Mouse (Mus musculus): ENCODE data around the gene Gle1. TPM values are rescaled to one million over a fixed set of nuclear protein-coding genes. Genes with fewer than 3 reads are reported as not detected.
A peak's percentile ranks its signal among the peaks of the same experiment; 100 is the strongest.
"Not testable (repeated sequence)": the region's sequence is repeated elsewhere in the genome, so short reads cannot be mapped to it uniquely, and the experiment has no call there.

Gle1 gene
- total RNA-seq (2022) = 10 to 100 TPM; 42.5 to 49.2 (median 44.9) TPM

- DNase-seq (ENCODE audit: low spot score in 2 of 2) = peak; percentile 93 to 96
These were observed at the start of gene Gle1 for GRCm38 (mm10) chr2:29934906-29935599. TSS of gene Gle1 (plus strand) at chr2:29935426.

GRCm38 (mm10) chr2:29886659-29887292 lies 48.5 kb upstream of the Gle1 start:
- not testable (repeated sequence) for DNase-seq (ENCODE audit: low spot score in 2 of 2)

DNA sequence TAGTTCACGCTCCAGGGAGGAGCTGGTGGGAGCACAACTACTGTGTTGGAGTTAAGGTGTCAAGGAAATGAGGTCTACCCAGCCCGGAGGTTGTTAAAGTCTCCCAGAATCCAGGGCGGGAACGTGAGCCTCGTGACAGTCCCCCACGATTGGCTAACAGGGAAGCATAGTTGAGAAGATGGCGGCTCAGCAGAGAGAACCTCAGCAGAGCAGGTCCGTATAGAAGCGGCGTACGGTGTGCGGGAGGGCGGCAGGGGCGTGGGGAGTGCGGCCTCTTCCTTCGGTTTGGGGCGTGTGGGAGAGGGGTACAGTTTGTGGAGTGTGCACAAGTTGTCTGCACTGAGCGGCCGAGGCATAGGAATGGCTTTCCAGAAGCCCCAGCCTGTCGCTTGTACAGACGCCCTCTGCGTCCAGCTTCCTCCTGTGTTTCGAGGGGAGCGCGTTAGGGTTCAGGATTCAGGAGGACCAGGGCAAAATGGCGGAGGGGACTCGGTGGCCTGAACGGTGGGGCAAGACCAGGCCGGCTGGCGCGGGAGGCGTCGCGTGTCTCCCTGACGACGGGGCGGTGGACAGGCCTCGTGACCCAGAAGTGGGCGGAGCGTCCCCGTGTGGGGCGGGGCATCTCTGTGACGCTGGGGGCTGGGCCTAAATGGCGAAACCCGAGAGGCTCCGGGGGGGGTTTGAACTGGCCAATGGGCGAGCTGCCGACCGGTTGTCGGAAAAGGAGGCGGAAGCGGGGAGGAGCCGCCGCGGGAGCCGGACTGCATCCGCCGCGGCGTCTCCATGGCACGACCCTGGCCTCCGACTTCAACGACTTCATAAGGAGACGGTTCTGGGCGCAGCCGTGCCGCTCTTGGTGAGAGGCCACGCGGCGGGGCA lies 45.9 kb upstream of the Gle1 start, which contains the start of gene Odf2:
Odf2 (plus strand) TSS at position 156 of the 879 bp plus-strand sequence.
- DNase-seq (ENCODE audit: low spot score in 2 of 2) = peak; percentile 99

- DNase-seq (ENCODE audit: low spot score in 2 of 2) = peak; percentile 78 to 84
These were observed 45.0 kb upstream of the Gle1 start for GRCm38 (mm10) chr2:29889991-29890833.

- no peak for DNase-seq (ENCODE audit: low spot score in 2 of 2)
These were observed 43.5 kb upstream of the Gle1 start for GRCm38 (mm10) chr2:29891773-29892172.

GRCm38 (mm10) chr2:29896071-29896470 lies 39.2 kb upstream of the Gle1 start:
- DNase-seq (ENCODE audit: low spot score in 2 of 2) = no peak

- no peak for DNase-seq (ENCODE audit: low spot score in 2 of 2)
These were observed 37.9 kb upstream of the Gle1 start for GRCm38 (mm10) chr2:29897366-29897765.

DNA sequence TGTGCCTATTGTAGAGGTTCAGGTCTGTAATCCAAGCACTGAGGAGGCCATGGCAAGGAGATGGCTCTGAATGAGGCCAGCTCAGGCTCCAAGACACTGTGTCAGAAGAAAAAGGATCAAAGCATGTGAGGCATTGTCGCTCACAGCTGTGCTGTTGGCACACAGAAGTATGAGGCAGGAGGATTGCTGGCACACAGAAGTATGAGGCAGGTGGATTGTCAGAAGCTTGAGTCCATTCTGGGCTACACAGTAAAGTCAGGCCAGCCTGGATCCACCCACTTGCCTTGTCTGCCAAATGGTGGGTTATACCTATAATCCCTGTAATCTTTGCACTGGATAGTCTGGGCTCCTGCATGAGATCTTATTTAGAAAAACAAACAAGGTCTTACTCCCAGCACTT lies 37.1 kb upstream of the Gle1 start:
- DNase-seq (ENCODE audit: low spot score in 2 of 2) = no peak

- DNase-seq (ENCODE audit: low spot score in 2 of 2) = no peak
These were observed 33.0 kb upstream of the Gle1 start for GRCm38 (mm10) chr2:29902194-29902593.

- DNase-seq (ENCODE audit: low spot score in 2 of 2) = not testable (repeated sequence)
These were observed 27.1 kb upstream of the Gle1 start for GRCm38 (mm10) chr2:29908171-29908570.

- no peak for DNase-seq (ENCODE audit: low spot score in 2 of 2)
These were observed 25.2 kb upstream of the Gle1 start for GRCm38 (mm10) chr2:29910042-29910441.

GRCm38 (mm10) chr2:29917621-29918020 lies 17.6 kb upstream of the Gle1 start:
- DNase-seq (ENCODE audit: low spot score in 2 of 2) = no peak

- peak; percentile 28 to 30 for DNase-seq (ENCODE audit: low spot score in 2 of 2)
These were observed 13.2 kb upstream of the Gle1 start for GRCm38 (mm10) chr2:29922011-29922410.

DNA sequence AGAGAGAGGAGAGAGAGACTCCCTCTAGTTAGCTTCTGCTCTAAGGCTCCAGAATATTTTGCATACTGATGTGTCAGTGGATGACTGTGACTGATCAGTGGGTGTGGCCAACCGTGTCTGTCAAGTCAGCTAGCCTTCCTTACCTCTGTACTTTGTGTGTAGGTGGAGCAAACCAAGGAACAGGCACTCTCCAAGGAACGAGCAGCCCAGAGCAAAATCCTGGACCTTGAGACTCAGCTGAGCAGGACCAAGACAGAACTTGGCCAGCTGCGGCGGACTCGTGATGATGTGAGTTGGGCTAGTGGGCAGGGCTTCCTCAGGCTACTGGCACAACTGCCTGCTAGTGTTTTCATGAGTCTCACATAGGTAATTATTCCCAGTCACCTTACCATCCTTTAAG lies 8.7 kb upstream of the Gle1 start:
- no peak for DNase-seq (ENCODE audit: low spot score in 2 of 2)

DNA sequence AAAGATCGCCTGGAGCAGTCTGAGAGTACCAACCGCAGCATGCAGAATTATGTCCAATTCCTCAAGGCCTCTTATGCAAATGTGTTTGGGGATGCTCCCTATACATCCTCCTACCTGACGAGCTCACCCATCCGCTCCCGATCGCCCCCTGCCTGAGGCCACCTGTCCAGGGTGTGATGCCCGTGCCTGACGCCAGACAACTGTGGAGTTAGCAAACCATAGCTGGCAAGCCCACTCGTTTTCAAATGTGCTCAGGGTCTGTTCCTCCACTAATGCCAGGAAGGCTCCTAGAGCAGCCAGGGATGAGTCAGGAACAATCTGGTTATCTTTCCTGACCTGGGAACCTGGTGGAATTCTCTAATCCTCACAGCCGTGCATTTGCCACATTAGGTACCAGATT lies 4.7 kb upstream of the Gle1 start:
- peak; percentile 37 to 48 for DNase-seq (ENCODE audit: low spot score in 2 of 2)

DNA sequence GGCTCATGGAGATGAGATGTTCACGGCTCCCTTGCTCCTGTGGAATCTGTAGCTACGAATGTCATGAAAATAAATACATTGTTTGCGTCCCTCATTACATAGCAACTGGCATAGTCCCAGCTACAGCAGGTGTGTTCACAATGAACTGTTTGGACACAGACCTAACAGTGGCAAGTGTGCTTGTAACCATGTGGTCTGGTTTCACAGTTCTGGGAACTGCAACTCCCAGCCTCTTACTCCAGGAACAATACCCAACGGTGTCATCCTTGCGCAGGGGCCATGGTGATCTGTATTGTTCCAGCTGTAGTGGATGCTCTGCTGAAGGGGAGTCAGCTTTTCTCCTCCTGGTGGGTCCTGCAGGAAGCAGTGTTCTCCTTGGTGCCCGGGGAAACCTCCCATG lies 4.0 kb upstream of the Gle1 start:
- DNase-seq (ENCODE audit: low spot score in 2 of 2) = no peak

- no peak for DNase-seq (ENCODE audit: low spot score in 2 of 2)
These were observed 4.8 kb downstream of the Gle1 start for GRCm38 (mm10) chr2:29940073-29940472.

DNA sequence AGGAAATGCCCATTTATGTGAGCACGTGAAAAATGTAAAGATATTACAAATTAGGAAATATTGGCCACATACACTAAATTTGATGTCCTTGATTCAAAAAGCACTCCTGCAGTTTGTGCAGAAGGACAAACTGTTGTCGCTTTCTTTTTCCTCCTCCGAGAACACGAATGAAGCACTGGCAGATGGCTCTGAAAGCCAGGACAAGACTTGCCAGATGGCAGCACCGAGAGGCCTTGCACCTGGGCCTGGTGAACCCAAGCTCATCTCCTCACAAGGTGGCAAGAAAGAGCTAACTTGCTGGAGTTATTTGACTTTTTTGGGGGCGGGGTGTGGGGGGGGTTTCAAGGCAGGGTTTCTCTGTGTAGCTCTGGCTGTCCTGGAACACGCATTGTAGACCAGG lies 5.6 kb downstream of the Gle1 start:
- DNase-seq (ENCODE audit: low spot score in 2 of 2) = no peak

- DNase-seq (ENCODE audit: low spot score in 2 of 2) = no peak
These were observed 9.5 kb downstream of the Gle1 start for GRCm38 (mm10) chr2:29944723-29945122.

GRCm38 (mm10) chr2:29948896-29949295 lies 13.7 kb downstream of the Gle1 start:
- no peak for DNase-seq (ENCODE audit: low spot score in 2 of 2)

- no peak for DNase-seq (ENCODE audit: low spot score in 2 of 2)
These were observed 26.0 kb downstream of the Gle1 start for GRCm38 (mm10) chr2:29961246-29961645.

Data from layer of hippocampus, adult 8-10 months (tissue).